Mouse (Mus musculus) myocyte (in vitro differentiated cells): ENCODE data around the gene Mrpl20.

Experiments
- E2F4 ChIP-seq: IDR thresholded peaks from one replicate; pipeline ENCODE4 v1.6.1; 2011; ENCODE audit warnings: mild to moderate bottlenecking, control low read depth, moderate library complexity; ENCODE audit not compliant: insufficient read depth
- MAX ChIP-seq: IDR thresholded peaks from one replicate; pipeline ENCODE4 v1.6.1; 2011; ENCODE audit warnings: low read depth, mild to moderate bottlenecking, control low read depth
- MYOG ChIP-seq, 3 experiments: IDR thresholded peaks; one replicate each; pipeline ENCODE4 v1.6.1; 2011; ENCODE audit warnings: control low read depth in 2 of 3, low read depth in 2 of 3, mild to moderate bottlenecking in 2 of 3; ENCODE audit not compliant: insufficient read length in 2 of 3, control insufficient read depth in 1 of 3, insufficient read depth in 1 of 3
- POLR2A ChIP-seq: IDR thresholded peaks from one replicate; pipeline ENCODE4 v1.6.1; 2011; ENCODE audit warnings: low read depth, mild to moderate bottlenecking, control low read depth, moderate library complexity; ENCODE audit not compliant: insufficient read length
- SRF ChIP-seq: IDR thresholded peaks from one replicate; pipeline ENCODE4 v1.6.1; 2011; ENCODE audit warnings: low read depth; ENCODE audit not compliant: control insufficient read depth, insufficient read length

DNA sequence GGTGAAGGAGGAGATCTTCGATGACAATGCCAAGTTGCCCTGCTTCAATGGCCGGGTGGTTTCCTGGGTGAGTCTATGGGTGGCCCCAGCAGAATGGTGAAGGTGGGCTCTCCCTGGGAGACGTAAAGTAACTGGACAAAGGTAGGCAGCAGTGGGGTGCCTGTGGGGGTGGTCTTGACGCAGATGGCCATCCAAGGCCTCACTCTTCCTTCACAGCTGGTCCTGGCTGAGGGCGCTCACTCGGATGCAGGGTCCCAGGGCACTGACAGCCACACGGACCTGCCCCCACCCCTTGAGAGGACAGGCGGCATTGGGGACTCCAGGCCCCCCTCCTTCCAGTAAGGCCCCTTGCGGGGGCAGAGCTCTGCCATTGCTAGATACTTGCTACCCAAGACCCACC is 50.7 kb downstream of the Mrpl20 start:
- TF ChIP-seq MYOG (IDR thresholded peaks at IDR 0.05; ENCODE audit: control insufficient read depth in 1 of 3, insufficient read depth in 1 of 3, insufficient read length in 2 of 3, low read depth in 2 of 3) (no peak), MAX (no peak), POLR2A (no peak), E2F4 (no peak), SRF (no peak)
